Mouse (Mus musculus): ENCODE measurements around the gene Dap3. TPM values are rescaled to one million over a fixed set of nuclear protein-coding genes. Genes with fewer than 3 reads are reported as not detected.
"Not testable (repeated sequence)": the region's sequence is repeated elsewhere in the genome, so short reads cannot be mapped to it uniquely, and the experiment has no call there.

Dap3 gene
- 100 to 1,000 TPM; 128 to 166 (median 148) TPM for total RNA-seq (2022)

GRCm38 (mm10) chr3:88950576-88951326 is at the start of gene Dap3, which contains the start of gene Ash1l:
Gene Dap3, minus strand, starts transcription at chr3:88951181.
Gene Ash1l, plus strand, starts transcription at chr3:88950622.
- peak; percentile 75 for DNase-seq

GRCm38 (mm10) chr3:88992793-88993192 is 41.8 kb upstream of the Dap3 start:
- no peak for DNase-seq

GRCm38 (mm10) chr3:88983921-88984381 is 33.0 kb upstream of the Dap3 start:
- peak; percentile 75 for DNase-seq

- DNase-seq = no peak
These were observed 30.4 kb upstream of the Dap3 start for GRCm38 (mm10) chr3:88981206-88982010.

- DNase-seq = no peak
These were observed 24.0 kb upstream of the Dap3 start for GRCm38 (mm10) chr3:88975012-88975411.

- DNase-seq = not testable (repeated sequence)
These were observed 12.2 kb upstream of the Dap3 start for GRCm38 (mm10) chr3:88963211-88963610.

- no peak for DNase-seq
These were observed 2.8 kb upstream of the Dap3 start for GRCm38 (mm10) chr3:88953736-88954135.

GRCm38 (mm10) chr3:88953246-88953645 is 2.3 kb upstream of the Dap3 start:
- no peak for DNase-seq

- DNase-seq = no peak
These were observed 383 bp upstream of the Dap3 start for GRCm38 (mm10) chr3:88951327-88951800.

- DNase-seq = peak; percentile 88
These were observed 1.0 kb downstream of the Dap3 start for GRCm38 (mm10) chr3:88949786-88950575.

- DNase-seq = no peak
These were observed 6.9 kb downstream of the Dap3 start for GRCm38 (mm10) chr3:88944109-88944508.

GRCm38 (mm10) chr3:88942316-88942880 is 8.6 kb downstream of the Dap3 start:
- peak; percentile 39 for DNase-seq

GRCm38 (mm10) chr3:88939749-88940148 is 11.2 kb downstream of the Dap3 start:
- no peak for DNase-seq

GRCm38 (mm10) chr3:88939071-88939470 is 11.9 kb downstream of the Dap3 start:
- no peak for DNase-seq

GRCm38 (mm10) chr3:88929501-88929900 is 21.5 kb downstream of the Dap3 start:
- no peak for DNase-seq

GRCm38 (mm10) chr3:88925651-88926050 is 25.3 kb downstream of the Dap3 start:
- no peak for DNase-seq

GRCm38 (mm10) chr3:88923989-88924591 is 26.9 kb downstream of the Dap3 start:
- DNase-seq = peak; percentile 45

- DNase-seq = no peak
These were observed 29.6 kb downstream of the Dap3 start for GRCm38 (mm10) chr3:88921411-88921810.

- DNase-seq = no peak
These were observed 32.0 kb downstream of the Dap3 start for GRCm38 (mm10) chr3:88918981-88919380.

- no peak for DNase-seq
These were observed 36.6 kb downstream of the Dap3 start for GRCm38 (mm10) chr3:88914384-88914810.

All from adrenal gland, adult 8-10 months (tissue).